Mouse (Mus musculus): ENCODE results near the gene Slc5a2. TPM values are rescaled to one million over a fixed set of nuclear protein-coding genes. Genes with fewer than 3 reads are reported as not detected.

Slc5a2 gene
- polyA plus RNA-seq, 1 experiment from 2014 or later, result not detected

- no peak overlapping the region for H3K9ac ChIP-seq
- no peaks in the 10 kb centered on the region for H3K36me3 ChIP-seq
- H3K4me1 ChIP-seq, result no peaks in the 10 kb centered on the region
- no peak overlapping the region for H3K27ac ChIP-seq
- no peaks in the 10 kb centered on the region for H3K27me3 ChIP-seq (replicated peaks)
- no peak for ATAC-seq (ENCODE audit: low FRiP score, low read depth)
- no peaks in the 10 kb centered on the region for H3K9me3 ChIP-seq
- no peak overlapping the region for H3K4me2 ChIP-seq (replicated peaks)
- H3K4me3 ChIP-seq, result no peak overlapping the region
Observed at GRCm38 (mm10) chr7:128307851-128308250, 42.4 kb downstream of the Slc5a2 start.

- no peak overlapping the region for H3K9ac ChIP-seq
- no peak overlapping the region for H3K4me3 ChIP-seq
- no peaks in the 10 kb centered on the region for H3K9me3 ChIP-seq
- H3K27me3 ChIP-seq (replicated peaks), result no peaks in the 10 kb centered on the region
- H3K4me1 ChIP-seq, result no peaks in the 10 kb centered on the region
- no peak for ATAC-seq (ENCODE audit: low FRiP score, low read depth)
- no peak overlapping the region for H3K4me2 ChIP-seq (replicated peaks)
- WGBS, result 78% methylated on average over 3 of the region's 3 CpGs
- H3K36me3 ChIP-seq, result no peaks in the 10 kb centered on the region
- H3K27ac ChIP-seq, result no peak overlapping the region
Observed at GRCm38 (mm10) chr7:128309216-128309615, 43.8 kb downstream of the Slc5a2 start.

GRCm38 (mm10) chr7:128309776-128310175, 44.3 kb downstream of the Slc5a2 start:
- no peaks in the 10 kb centered on the region for H3K4me1 ChIP-seq
- no peak overlapping the region for H3K9ac ChIP-seq
- WGBS, result 77% methylated on average over 1 of the region's 1 CpGs
- no peak overlapping the region for H3K4me2 ChIP-seq (replicated peaks)
- no peaks in the 10 kb centered on the region for H3K9me3 ChIP-seq
- H3K4me3 ChIP-seq, result no peak overlapping the region
- ATAC-seq (ENCODE audit: low FRiP score, low read depth), result no peak
- H3K27ac ChIP-seq, result no peak overlapping the region
- H3K27me3 ChIP-seq (replicated peaks), result no peaks in the 10 kb centered on the region
- H3K36me3 ChIP-seq, result no peaks in the 10 kb centered on the region

- H3K9me3 ChIP-seq, result no peaks in the 10 kb centered on the region
- no peak overlapping the region for H3K4me2 ChIP-seq (replicated peaks)
- no peaks in the 10 kb centered on the region for H3K27me3 ChIP-seq (replicated peaks)
- no peaks in the 10 kb centered on the region for H3K4me1 ChIP-seq
- 78% methylated on average over 8 of the region's 8 CpGs for WGBS
- no peak overlapping the region for H3K4me3 ChIP-seq
- no peak overlapping the region for H3K27ac ChIP-seq
- H3K9ac ChIP-seq, result no peak overlapping the region
- no peaks in the 10 kb centered on the region for H3K36me3 ChIP-seq
- ATAC-seq (ENCODE audit: low FRiP score, low read depth), result no peak
Observed at GRCm38 (mm10) chr7:128310229-128310688, 44.8 kb downstream of the Slc5a2 start.

- WGBS, result 43% methylated on average over 3 of the region's 3 CpGs
- H3K9me3 ChIP-seq, result no peaks in the 10 kb centered on the region
- H3K9ac ChIP-seq, result no peak overlapping the region
- no peaks in the 10 kb centered on the region for H3K27me3 ChIP-seq (replicated peaks)
- no peak overlapping the region for H3K4me3 ChIP-seq
- no peak overlapping the region for H3K27ac ChIP-seq
- H3K4me2 ChIP-seq (replicated peaks), result no peak overlapping the region
- ATAC-seq (ENCODE audit: low FRiP score, low read depth), result no peak
- no peaks in the 10 kb centered on the region for H3K4me1 ChIP-seq
- H3K36me3 ChIP-seq, result no peaks in the 10 kb centered on the region
Observed at GRCm38 (mm10) chr7:128311263-128311662, 45.8 kb downstream of the Slc5a2 start.

GRCm38 (mm10) chr7:128311811-128312210, 46.4 kb downstream of the Slc5a2 start:
- Histone ChIP-seq H3K9me3 (no peaks in the 10 kb centered on the region), H3K4me3 (no peak overlapping the region), H3K4me2 (replicated peaks) (no peak overlapping the region), H3K36me3 (no peaks in the 10 kb centered on the region), H3K9ac (no peak overlapping the region), H3K4me1 (no peaks in the 10 kb centered on the region), H3K27me3 (replicated peaks) (no peaks in the 10 kb centered on the region), H3K27ac (no peak overlapping the region)
- WGBS, result 68% methylated on average over 8 of the region's 8 CpGs
- no peak for ATAC-seq (ENCODE audit: low FRiP score, low read depth)

- Histone ChIP-seq H3K4me3 (no peak overlapping the region), H3K27me3 (replicated peaks) (no peaks in the 10 kb centered on the region), H3K4me2 (replicated peaks) (no peak overlapping the region), H3K9ac (no peak overlapping the region), H3K4me1 (no peaks in the 10 kb centered on the region), H3K27ac (no peak overlapping the region), H3K9me3 (no peaks in the 10 kb centered on the region), H3K36me3 (no peaks in the 10 kb centered on the region)
- no peak for ATAC-seq (ENCODE audit: low FRiP score, low read depth)
- 53% methylated on average over 13 of the region's 13 CpGs for WGBS
Observed at GRCm38 (mm10) chr7:128312375-128313059, 47.1 kb downstream of the Slc5a2 start.

- Histone ChIP-seq H3K9me3 (no peaks in the 10 kb centered on the region), H3K4me1 (no peaks in the 10 kb centered on the region), H3K4me2 (replicated peaks) (no peak overlapping the region), H3K36me3 (no peaks in the 10 kb centered on the region), H3K9ac (no peak overlapping the region), H3K27me3 (replicated peaks) (no peaks in the 10 kb centered on the region), H3K4me3 (no peak overlapping the region), H3K27ac (no peak overlapping the region)
- 82% methylated on average over 2 of the region's 2 CpGs for WGBS
- no peak for ATAC-seq (ENCODE audit: low FRiP score, low read depth)
Observed at GRCm38 (mm10) chr7:128313601-128314000, 48.1 kb downstream of the Slc5a2 start.

GRCm38 (mm10) chr7:128314491-128314890, 49.0 kb downstream of the Slc5a2 start:
- no peak overlapping the region for H3K4me3 ChIP-seq
- 84% methylated on average over 7 of the region's 7 CpGs for WGBS
- no peak for ATAC-seq (ENCODE audit: low FRiP score, low read depth)

GRCm38 (mm10) chr7:128317011-128317410, 51.6 kb downstream of the Slc5a2 start:
- Histone ChIP-seq H3K27ac (no peak overlapping the region), H3K27me3 (replicated peaks) (no peaks in the 10 kb centered on the region), H3K4me2 (replicated peaks) (no peak overlapping the region), H3K9me3 (no peaks in the 10 kb centered on the region), H3K4me1 (no peaks in the 10 kb centered on the region), H3K36me3 (no peaks in the 10 kb centered on the region), H3K4me3 (no peak overlapping the region), H3K9ac (no peak overlapping the region)
- 64% methylated on average over 4 of the region's 4 CpGs for WGBS
- no peak for ATAC-seq (ENCODE audit: low FRiP score, low read depth)

More at GRCm38 (mm10) chr7:128314491-128314890, 49.0 kb downstream of the Slc5a2 start:
- Histone ChIP-seq H3K4me1 (no peaks in the 10 kb centered on the region), H3K36me3 (no peaks in the 10 kb centered on the region), H3K27ac (no peak overlapping the region), H3K9me3 (no peaks in the 10 kb centered on the region), H3K27me3 (replicated peaks) (no peaks in the 10 kb centered on the region), H3K9ac (no peak overlapping the region), H3K4me2 (replicated peaks) (no peak overlapping the region)

- ATAC-seq (ENCODE audit: low FRiP score, low read depth), result no peak
- Histone ChIP-seq H3K27ac (no peak overlapping the region), H3K9ac (no peak overlapping the region), H3K4me1 (no peaks in the 10 kb centered on the region), H3K4me2 (replicated peaks) (no peak overlapping the region), H3K27me3 (replicated peaks) (no peaks in the 10 kb centered on the region), H3K36me3 (no peaks in the 10 kb centered on the region), H3K9me3 (no peaks in the 10 kb centered on the region), H3K4me3 (no peak overlapping the region)
- 89% methylated on average over 7 of the region's 7 CpGs for WGBS
Observed at GRCm38 (mm10) chr7:128319140-128319539, 53.7 kb downstream of the Slc5a2 start.

- 78% methylated on average over 2 of the region's 2 CpGs for WGBS
- no peak for ATAC-seq (ENCODE audit: low FRiP score, low read depth)
- no peaks in the 10 kb centered on the region for H3K4me1 ChIP-seq
Observed at GRCm38 (mm10) chr7:128320219-128320816, 54.9 kb downstream of the Slc5a2 start.

GRCm38 (mm10) chr7:128321260-128321659, 55.8 kb downstream of the Slc5a2 start:
- no peak overlapping the region for H3K27ac ChIP-seq
- 78% methylated on average over 7 of the region's 7 CpGs for WGBS

More at GRCm38 (mm10) chr7:128320219-128320816, 54.9 kb downstream of the Slc5a2 start:
- Histone ChIP-seq H3K9ac (no peak overlapping the region), H3K27ac (no peak overlapping the region), H3K4me2 (replicated peaks) (no peak overlapping the region), H3K9me3 (no peaks in the 10 kb centered on the region), H3K27me3 (replicated peaks) (no peaks in the 10 kb centered on the region), H3K36me3 (no peaks in the 10 kb centered on the region), H3K4me3 (no peak overlapping the region)

More at GRCm38 (mm10) chr7:128321260-128321659, 55.8 kb downstream of the Slc5a2 start:
- no peak for ATAC-seq (ENCODE audit: low FRiP score, low read depth)
- Histone ChIP-seq H3K9me3 (no peaks in the 10 kb centered on the region), H3K4me1 (no peaks in the 10 kb centered on the region), H3K4me3 (no peak overlapping the region), H3K9ac (no peak overlapping the region), H3K4me2 (replicated peaks) (no peak overlapping the region), H3K27me3 (replicated peaks) (no peaks in the 10 kb centered on the region), H3K36me3 (no peaks in the 10 kb centered on the region)

Data from neural tube, embryonic 12.5 days (tissue).